Mouse (Mus musculus) stomach, postnatal 0 days (tissue): ENCODE results near the gene Accs. TPM values are rescaled to one million over a fixed set of nuclear protein-coding genes. Genes with fewer than 3 reads are reported as not detected.

Source experiments
- ATAC-seq: fragments of 200-750 bp; cut with Nextera tagmentation; 2 replicates; pipeline ENCODE4 v1.8.0; 2017; ENCODE audit not compliant: low FRiP score, low TSS enrichment
- DNase-seq: peaks from one replicate; pipeline ENCODE4 v3.0.0-alpha.2; 2016; ENCODE audit warnings: low spot score
- H3K27ac ChIP-seq: fragments of 300-500 bp; sonication (generic); replicated peaks from 2 replicates; pipeline ENCODE4 v1.5.1; 2014; ENCODE audit warnings: mild to moderate bottlenecking, control low read depth
- H3K27me3 ChIP-seq: fragments of 300-500 bp; sonication (generic); 2 replicates; pipeline ENCODE4 v1.6.1; 2014; ENCODE audit warnings: low read length; ENCODE audit not compliant: control insufficient read depth, insufficient read depth
- H3K36me3 ChIP-seq: fragments of 300-500 bp; sonication (generic); 2 replicates; pipeline ENCODE4 v1.6.1; 2014; ENCODE audit warnings: low read length, mixed read lengths; ENCODE audit not compliant: control insufficient read depth, insufficient read depth
- H3K4me1 ChIP-seq: fragments of 300-500 bp; sonication (generic); replicated peaks from 2 replicates; pipeline ENCODE4 v1.6.1; 2014; ENCODE audit warnings: antibody characterized with exemption; ENCODE audit not compliant: control insufficient read depth, insufficient read depth
- H3K4me2 ChIP-seq: fragments of 300-500 bp; sonication (generic); replicated peaks from 2 replicates; pipeline ENCODE4 v1.6.1; 2014; ENCODE audit warnings: low read depth, mild to moderate bottlenecking, control low read depth, moderate library complexity
- H3K4me3 ChIP-seq: fragments of 300-500 bp; sonication (generic); 2 replicates; pipeline ENCODE4 v1.5.1; 2014; ENCODE audit warnings: low read depth, low read length, control low read depth
- H3K9ac ChIP-seq: fragments of 300-500 bp; sonication (generic); 2 replicates; pipeline ENCODE4 v1.6.1; 2014; ENCODE audit warnings: mild to moderate bottlenecking, low read length, control low read depth, mixed read lengths
- H3K9me3 ChIP-seq: fragments of 300-500 bp; sonication (generic); 2 replicates; pipeline ENCODE4 v1.6.1; 2016; ENCODE audit warnings: low read length; ENCODE audit not compliant: control insufficient read depth
- CTCF ChIP-seq: IDR thresholded peaks from 2 replicates; pipeline ENCODE4 v1.5.1; 2016; ENCODE audit warnings: antibody characterized with exemption, low read depth, mild to moderate bottlenecking, moderate library complexity
- EP300 ChIP-seq: optimal IDR thresholded peaks from 2 replicates; pipeline ENCODE3; 2016; ENCODE audit warnings: antibody characterized with exemption
- WGBS: fragments of 180-500 bp; shearing (Covaris S2); extraction: QIAGEN DNeasy Blood & Tissue Kit; methylation state at CpG from one replicate; pipeline ENCODE4 v1.1.7; 2014; 5-methylcytosine and 5-hydroxymethylcytosine counted together
- polyA plus RNA-seq: library from polyadenylated mRNA; unstranded; fragments of >200 nt; fragmentation: Nextera tagmentation; extraction: Ambion mirVana; gene quantifications from 2 replicates; pipeline ENCODE4 v1.2.1, GENCODE M21; 2015

Gene Accs
- polyA plus RNA-seq, 1 experiment from 2014 or later, result 4.7 TPM

- no peak overlapping the region for H3K4me3 ChIP-seq
- H3K36me3 ChIP-seq, result peaks cover 12% of the 10 kb centered on the region; the same call in 1 of the 2 replicates
- H3K27ac ChIP-seq, result no peak overlapping the region
- H3K4me2 ChIP-seq, result no peak overlapping the region
- no peaks in the 10 kb centered on the region for H3K27me3 ChIP-seq
- WGBS, result 93% methylated on average over 3 of the region's 3 CpGs
- H3K4me1 ChIP-seq, result no peaks in the 10 kb centered on the region
- no peak overlapping the region for H3K9ac ChIP-seq
- no peak for DNase-seq
- TF ChIP-seq CTCF, result no peak
- TF ChIP-seq EP300, result no peak
- no peaks in the 10 kb centered on the region for H3K9me3 ChIP-seq
- ATAC-seq, result no peak
Observed at GRCm38 (mm10) chr2:93841349-93841748, 8.4 kb downstream of the Accs start.

- 82% methylated on average over 6 of the region's 6 CpGs for WGBS
- no peak for ATAC-seq
Observed at GRCm38 (mm10) chr2:93840109-93840508, 9.6 kb downstream of the Accs start.

DNA sequence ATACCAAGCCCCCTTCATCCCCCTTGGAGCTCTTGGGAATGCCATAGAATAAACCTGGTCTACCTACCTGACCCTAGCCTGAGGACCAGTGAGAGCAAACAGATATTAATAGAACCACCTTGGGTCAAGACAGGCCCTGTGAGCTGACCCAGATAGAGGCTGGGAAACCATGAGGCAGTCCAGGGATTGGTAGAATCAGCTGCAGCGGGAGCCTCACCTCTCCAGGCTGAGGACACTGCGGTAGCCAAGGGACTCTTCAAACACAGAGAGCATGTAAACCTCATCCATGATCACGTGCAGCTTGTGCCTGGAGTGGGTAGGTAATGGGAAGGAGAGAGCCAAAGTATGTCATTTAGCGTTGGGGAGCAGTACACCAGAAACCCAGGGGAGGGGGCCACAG is 10.8 kb downstream of the Accs start:
- H3K4me1 ChIP-seq, result no peaks in the 10 kb centered on the region
- H3K27me3 ChIP-seq, result no peaks in the 10 kb centered on the region
- DNase-seq (no peak), ATAC-seq (no peak)
- no peak overlapping the region for H3K9ac ChIP-seq
- no peak overlapping the region for H3K4me2 ChIP-seq
- no peaks in the 10 kb centered on the region for H3K9me3 ChIP-seq
- H3K36me3 ChIP-seq, result peaks cover 10% of the 10 kb centered on the region; the same call in 1 of the 2 replicates
- no peak overlapping the region for H3K27ac ChIP-seq
- TF ChIP-seq CTCF (no peak), EP300 (no peak)
- no peak overlapping the region for H3K4me3 ChIP-seq
- 86% methylated on average over 4 of the region's 4 CpGs for WGBS

More at GRCm38 (mm10) chr2:93840109-93840508, 9.6 kb downstream of the Accs start:
- H3K27me3 ChIP-seq, result no peaks in the 10 kb centered on the region
- DNase-seq, result no peak
- H3K4me3 ChIP-seq, result no peak overlapping the region
- no peak overlapping the region for H3K9ac ChIP-seq
- H3K27ac ChIP-seq, result no peak overlapping the region
- H3K9me3 ChIP-seq, result no peaks in the 10 kb centered on the region
- peaks cover 12% of the 10 kb centered on the region; the same call in 1 of the 2 replicates for H3K36me3 ChIP-seq
- no peak overlapping the region for H3K4me2 ChIP-seq
- H3K4me1 ChIP-seq, result no peaks in the 10 kb centered on the region
- no peak for TF ChIP-seq CTCF
- TF ChIP-seq EP300, result no peak

DNA sequence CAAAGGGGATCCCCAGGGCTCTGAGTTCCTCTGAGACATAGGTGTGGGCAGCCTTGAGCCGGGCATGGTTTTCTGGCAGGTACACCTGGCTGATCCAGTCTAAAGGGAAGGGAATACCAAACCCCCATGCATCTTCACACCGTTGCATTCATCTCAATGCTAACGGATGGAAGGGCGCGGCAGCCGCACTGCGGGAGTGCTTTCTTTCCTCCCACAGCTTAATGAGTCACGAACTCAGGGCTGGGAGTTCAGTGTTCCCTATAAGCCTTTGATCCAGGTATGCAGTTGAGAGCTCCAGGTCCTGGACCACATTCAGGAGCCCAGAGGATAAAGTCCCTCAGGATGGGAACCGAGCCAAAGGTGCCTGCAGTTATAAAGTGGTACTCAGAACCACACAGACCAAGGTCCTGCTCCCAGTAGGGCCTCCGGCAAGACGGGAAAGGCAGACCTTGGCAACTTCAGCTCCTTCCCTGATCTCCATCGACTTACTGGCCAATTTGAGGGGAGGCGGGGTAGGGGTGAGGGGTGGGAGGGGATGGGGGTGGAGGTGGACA is 13.4 kb downstream of the Accs start:
- Histone ChIP-seq H3K4me2 (no peak overlapping the region), H3K9ac (no peak overlapping the region), H3K27me3 (no peaks in the 10 kb centered on the region), H3K9me3 (no peaks in the 10 kb centered on the region), H3K36me3 (peaks cover 9% of the 10 kb centered on the region; the same call in 1 of the 2 replicates), H3K4me1 (no peaks in the 10 kb centered on the region), H3K27ac (no peak overlapping the region), H3K4me3 (no peak overlapping the region)
- DNase-seq, result no peak
- no peak for TF ChIP-seq CTCF
- no peak for TF ChIP-seq EP300
- WGBS, result 64% methylated on average over 13 of the region's 13 CpGs
- ATAC-seq, result 0 out of 2 replicates have a peak, but pooled peaks have one; percentile 29

DNA sequence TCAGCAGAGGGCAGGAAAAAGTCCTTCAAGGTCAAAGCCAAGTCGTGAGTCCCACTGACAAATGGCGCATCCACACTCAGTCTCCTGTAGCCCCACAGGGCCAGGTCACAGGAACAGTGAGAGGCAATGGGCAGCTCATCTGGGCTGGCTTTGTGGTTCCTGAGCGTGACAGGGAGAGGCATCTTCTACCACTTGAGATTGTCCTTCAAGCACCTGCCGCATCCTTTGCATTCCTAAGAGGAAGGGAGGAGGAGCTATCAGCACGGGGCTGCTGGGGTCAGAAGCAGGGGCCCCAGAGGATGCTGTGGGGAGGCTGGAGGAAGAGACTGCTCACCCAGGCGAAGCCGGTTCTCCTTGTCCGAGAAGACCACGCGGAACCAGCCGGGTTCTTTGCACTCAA is 14.1 kb downstream of the Accs start:
- no peaks in the 10 kb centered on the region for H3K4me1 ChIP-seq
- no peaks in the 10 kb centered on the region for H3K27me3 ChIP-seq
- H3K4me2 ChIP-seq, result no peak overlapping the region
- no peak overlapping the region for H3K4me3 ChIP-seq
- 74% methylated on average over 11 of the region's 11 CpGs for WGBS
- H3K9ac ChIP-seq, result no peak overlapping the region
- ATAC-seq (no peak), DNase-seq (no peak)
- H3K36me3 ChIP-seq, result peaks cover 6% of the 10 kb centered on the region; the same call in 1 of the 2 replicates
- TF ChIP-seq CTCF (no peak), EP300 (no peak)
- H3K27ac ChIP-seq, result no peak overlapping the region
- H3K9me3 ChIP-seq, result no peaks in the 10 kb centered on the region

- peak; percentile 74 for DNase-seq
- peak; percentile 60 for ATAC-seq
- Histone ChIP-seq H3K9me3 (no peaks in the 10 kb centered on the region), H3K4me1 (no peaks in the 10 kb centered on the region), H3K9ac (no peak overlapping the region), H3K36me3 (no peaks in the 10 kb centered on the region), H3K4me3 (no peak overlapping the region), H3K27ac (no peak overlapping the region), H3K4me2 (no peak overlapping the region), H3K27me3 (no peaks in the 10 kb centered on the region)
- 18% methylated on average over 8 of the region's 8 CpGs for WGBS
- no peak for TF ChIP-seq EP300
- TF ChIP-seq CTCF, result peak; percentile 99
Observed at GRCm38 (mm10) chr2:93823519-93823918, 26.2 kb downstream of the Accs start.
